Mouse (Mus musculus): ENCODE measurements around the gene Ltbr.
"Not testable (repeated sequence)": the region's sequence is repeated elsewhere in the genome, so short reads cannot be mapped to it uniquely, and the experiment has no call there.

Ltbr gene

GRCm38 (mm10) chr6:125272228-125272785 is 41.4 kb downstream of the Ltbr start:
- no peak for DNase-seq (ENCODE audit: low spot score in 2 of 2)

GRCm38 (mm10) chr6:125271455-125272227 is 42.0 kb downstream of the Ltbr start:
- peak; percentile 87 to 89 for DNase-seq (ENCODE audit: low spot score in 2 of 2)

GRCm38 (mm10) chr6:125268799-125269198 is 44.9 kb downstream of the Ltbr start:
- DNase-seq (ENCODE audit: low spot score in 2 of 2): no peak

GRCm38 (mm10) chr6:125267469-125267868 is 46.2 kb downstream of the Ltbr start:
- no peak for DNase-seq (ENCODE audit: low spot score in 2 of 2)

GRCm38 (mm10) chr6:125266600-125266999 is 47.1 kb downstream of the Ltbr start:
- not testable (repeated sequence) for DNase-seq (ENCODE audit: low spot score in 2 of 2)

- DNase-seq (ENCODE audit: low spot score in 2 of 2): no peak
Observed at GRCm38 (mm10) chr6:125266091-125266490, 47.6 kb downstream of the Ltbr start.

- DNase-seq (ENCODE audit: low spot score in 2 of 2): peak; percentile 57 to 66
Observed at GRCm38 (mm10) chr6:125265239-125265638, 48.4 kb downstream of the Ltbr start.

GRCm38 (mm10) chr6:125264219-125264618 is 49.5 kb downstream of the Ltbr start:
- no peak for DNase-seq (ENCODE audit: low spot score in 2 of 2)

- no peak for DNase-seq (ENCODE audit: low spot score in 2 of 2)
Observed at GRCm38 (mm10) chr6:125260006-125260555, 53.6 kb downstream of the Ltbr start.

All from right cerebral cortex, postnatal 36 days (tissue).